Mouse (Mus musculus): ENCODE results near the gene Lipe. TPM values are rescaled to one million over a fixed set of nuclear protein-coding genes. Genes with fewer than 3 reads are reported as not detected.

The Lipe gene
- total and polyA plus RNA-seq, 2 experiments from 2014 or later, result 6.9 to 11.6 TPM

- no peak overlapping the region for H3K4me2 ChIP-seq (ENCODE audit: low read depth, low read length, poor library complexity, severe bottlenecking)
- WGBS, result 77% methylated on average over 2 of the region's 2 CpGs
- no peaks in the 10 kb centered on the region for H3K27me3 ChIP-seq (ENCODE audit: insufficient read depth, low read length)
- no peak overlapping the region for H3K4me3 ChIP-seq (ENCODE audit: low read depth, low read length)
- no peaks in the 10 kb centered on the region for H3K4me1 ChIP-seq (ENCODE audit: insufficient read depth, low read length)
- H3K36me3 ChIP-seq (ENCODE audit: insufficient read depth, low read length), result no peaks in the 10 kb centered on the region
- H3K9me3 ChIP-seq (ENCODE audit: low read length), result no peaks in the 10 kb centered on the region
- no peak for ATAC-seq (ENCODE audit: low FRiP score)
- H3K27ac ChIP-seq (ENCODE audit: low read depth, low read length), result no peak overlapping the region
- TF ChIP-seq CTCF (IDR thresholded peaks at IDR 0.05), result no peak
- no peak for DNase-seq (ENCODE audit: low spot score)
- no peak overlapping the region for H3K9ac ChIP-seq (replicated peaks; ENCODE audit: low read length, poor library complexity, severe bottlenecking)
Measured at GRCm38 (mm10) chr7:25435546-25435851, 37.0 kb upstream of the Lipe start.

DNA sequence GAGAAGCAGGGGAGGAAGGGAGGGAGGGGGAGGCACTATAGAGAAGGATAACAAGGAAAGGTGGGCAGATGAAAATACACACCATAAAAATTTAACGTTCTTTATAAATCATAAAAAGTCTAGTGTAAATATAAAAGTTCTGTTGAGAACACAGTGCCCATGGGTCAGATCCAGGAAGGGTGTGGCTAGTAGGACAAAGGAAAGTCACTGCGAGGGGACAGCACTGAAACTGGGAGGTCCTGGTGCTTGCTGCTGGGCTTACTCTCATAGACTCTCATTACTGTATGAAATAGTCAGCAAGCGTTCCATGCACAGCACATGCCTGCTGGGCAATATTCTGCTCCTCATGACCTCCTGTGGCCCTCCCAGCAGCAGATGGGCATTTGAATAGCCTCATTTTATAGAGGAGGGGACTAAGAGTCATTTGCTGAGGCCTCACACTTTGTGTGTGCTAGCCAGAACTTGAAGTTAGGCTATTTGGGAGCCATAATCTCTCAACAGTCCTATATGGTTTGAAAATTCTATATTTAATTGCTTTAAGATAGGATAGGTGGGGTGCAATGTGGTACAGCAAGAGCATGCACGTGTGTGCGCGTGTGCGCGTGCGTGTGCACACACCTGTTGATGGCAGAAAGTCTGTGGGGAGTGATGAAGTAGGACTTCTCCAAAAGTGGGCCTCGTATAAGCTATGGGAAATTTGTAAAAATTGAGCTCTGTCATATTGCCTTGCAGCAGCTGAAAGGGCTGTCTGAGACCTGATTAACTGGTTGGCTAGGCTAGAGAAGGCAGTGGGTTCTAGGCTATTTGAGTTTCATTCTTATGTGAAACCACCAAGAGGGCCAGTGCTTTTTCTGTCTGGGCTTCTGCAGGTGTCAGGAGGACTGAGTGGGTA lies 36.4 kb upstream of the Lipe start:
- H3K4me3 ChIP-seq (ENCODE audit: low read depth, low read length), result no peak overlapping the region
- no peaks in the 10 kb centered on the region for H3K4me1 ChIP-seq (ENCODE audit: insufficient read depth, low read length)
- no peak overlapping the region for H3K27ac ChIP-seq (ENCODE audit: low read depth, low read length)
- 87% methylated on average over 10 of the region's 10 CpGs for whole genome bisulfite sequencing
- H3K27me3 ChIP-seq (ENCODE audit: insufficient read depth, low read length), result no peaks in the 10 kb centered on the region
- ATAC-seq (ENCODE audit: low FRiP score) (no peak), DNase-seq (ENCODE audit: low spot score) (no peak)
- H3K9ac ChIP-seq (replicated peaks; ENCODE audit: low read length, poor library complexity, severe bottlenecking), result no peak overlapping the region
- H3K36me3 ChIP-seq (ENCODE audit: insufficient read depth, low read length), result no peaks in the 10 kb centered on the region
- no peak for TF ChIP-seq CTCF (IDR thresholded peaks at IDR 0.05)
- H3K9me3 ChIP-seq (ENCODE audit: low read length), result no peaks in the 10 kb centered on the region
- H3K4me2 ChIP-seq (ENCODE audit: low read depth, low read length, poor library complexity, severe bottlenecking), result no peak overlapping the region

GRCm38 (mm10) chr7:25433781-25434560 lies 35.5 kb upstream of the Lipe start:
- no peak for TF ChIP-seq CTCF (IDR thresholded peaks at IDR 0.05)
- ATAC-seq (ENCODE audit: low FRiP score) (no peak), DNase-seq (ENCODE audit: low spot score) (no peak)
- H3K9ac ChIP-seq (replicated peaks; ENCODE audit: low read length, poor library complexity, severe bottlenecking), result no peak overlapping the region
- H3K27ac ChIP-seq (ENCODE audit: low read depth, low read length), result no peak overlapping the region
- H3K9me3 ChIP-seq (ENCODE audit: low read length), result no peaks in the 10 kb centered on the region
- no peaks in the 10 kb centered on the region for H3K4me1 ChIP-seq (ENCODE audit: insufficient read depth, low read length)
- H3K4me2 ChIP-seq (ENCODE audit: low read depth, low read length, poor library complexity, severe bottlenecking), result no peak overlapping the region
- H3K36me3 ChIP-seq (ENCODE audit: insufficient read depth, low read length), result no peaks in the 10 kb centered on the region
- no peak overlapping the region for H3K4me3 ChIP-seq (ENCODE audit: low read depth, low read length)
- WGBS, result 88% methylated on average over 9 of the region's 9 CpGs
- H3K27me3 ChIP-seq (ENCODE audit: insufficient read depth, low read length), result no peaks in the 10 kb centered on the region

- Histone ChIP-seq H3K27me3 (ENCODE audit: insufficient read depth, low read length) (no peaks in the 10 kb centered on the region), H3K4me1 (ENCODE audit: insufficient read depth, low read length) (no peaks in the 10 kb centered on the region), H3K36me3 (ENCODE audit: insufficient read depth, low read length) (no peaks in the 10 kb centered on the region), H3K9me3 (ENCODE audit: low read length) (no peaks in the 10 kb centered on the region), H3K9ac (replicated peaks; ENCODE audit: low read length, poor library complexity, severe bottlenecking) (no peak overlapping the region), H3K4me2 (ENCODE audit: low read depth, low read length, poor library complexity, severe bottlenecking) (no peak overlapping the region), H3K27ac (ENCODE audit: low read depth, low read length) (no peak overlapping the region), H3K4me3 (ENCODE audit: low read depth, low read length) (no peak overlapping the region)
- ATAC-seq (ENCODE audit: low FRiP score), result no peak
- DNase-seq (ENCODE audit: low spot score), result no peak
- TF ChIP-seq CTCF (IDR thresholded peaks at IDR 0.05), result no peak
- WGBS, result 11% methylated on average over 5 of the region's 5 CpGs
Measured at GRCm38 (mm10) chr7:25433007-25433541, 34.6 kb upstream of the Lipe start.

- no peaks in the 10 kb centered on the region for H3K36me3 ChIP-seq (ENCODE audit: insufficient read depth, low read length)
- H3K4me2 ChIP-seq (ENCODE audit: low read depth, low read length, poor library complexity, severe bottlenecking), result no peak overlapping the region
- no peak overlapping the region for H3K4me3 ChIP-seq (ENCODE audit: low read depth, low read length)
- H3K4me1 ChIP-seq (ENCODE audit: insufficient read depth, low read length), result no peaks in the 10 kb centered on the region
- no peaks in the 10 kb centered on the region for H3K27me3 ChIP-seq (ENCODE audit: insufficient read depth, low read length)
- ATAC-seq (ENCODE audit: low FRiP score), result no peak
- no peak overlapping the region for H3K27ac ChIP-seq (ENCODE audit: low read depth, low read length)
- WGBS, result 94% methylated on average over 6 of the region's 6 CpGs
- H3K9me3 ChIP-seq (ENCODE audit: low read length), result no peaks in the 10 kb centered on the region
- DNase-seq (ENCODE audit: low spot score), result no peak
- no peak overlapping the region for H3K9ac ChIP-seq (replicated peaks; ENCODE audit: low read length, poor library complexity, severe bottlenecking)
- no peak for TF ChIP-seq CTCF (IDR thresholded peaks at IDR 0.05)
Measured at GRCm38 (mm10) chr7:25432381-25432780, 33.9 kb upstream of the Lipe start.

Data from midbrain, postnatal 0 days (tissue).